Mouse (Mus musculus) neutrophil, adult 5-6 weeks (primary cell): ENCODE data around the gene Galnt16. TPM values are rescaled to one million over a fixed set of nuclear protein-coding genes. Genes with fewer than 3 reads are reported as not detected.

Experiments used
- ATAC-seq: fragments of 151-379, 151-347 bp; 2 replicates; pipeline ENCODE4 v1.8.0; 2017; ENCODE audit warnings: mild to moderate bottlenecking, moderate TSS enrichment; ENCODE audit not compliant: insufficient number of reproducible peaks, poor library complexity, low FRiP score, severe bottlenecking; ENCODE audit errors: extremely low read depth
- total RNA-seq: library from RNA; stranded (forward); fragments of 200-1000 nt; gene quantifications from 2 replicates; pipeline ENCODE4 v1.2.3, GENCODE M21; 2017

Gene Galnt16
- total RNA-seq, 1 experiment from 2014 or later, result not detected

DNA sequence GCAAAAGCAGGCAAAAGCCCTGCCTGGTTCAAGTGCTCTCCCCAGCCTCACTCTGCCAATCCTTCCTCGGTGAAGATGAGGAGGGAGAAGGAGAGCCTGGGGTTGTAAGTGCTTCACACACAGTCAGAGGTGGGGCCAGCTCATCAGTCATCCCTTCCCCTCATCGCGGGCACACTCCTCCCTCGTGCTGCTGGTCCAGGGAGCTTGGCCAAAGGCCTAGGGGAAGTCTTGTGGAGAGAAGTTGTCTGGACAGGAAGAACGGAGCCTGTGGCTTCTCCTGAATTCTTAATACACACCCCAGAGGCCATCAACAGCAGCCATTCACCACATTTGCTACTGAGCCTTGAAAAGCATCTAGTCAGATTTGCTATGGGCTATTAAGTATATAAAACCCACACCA lies 63.3 kb downstream of the Galnt16 start:
- ATAC-seq, result no peak

DNA sequence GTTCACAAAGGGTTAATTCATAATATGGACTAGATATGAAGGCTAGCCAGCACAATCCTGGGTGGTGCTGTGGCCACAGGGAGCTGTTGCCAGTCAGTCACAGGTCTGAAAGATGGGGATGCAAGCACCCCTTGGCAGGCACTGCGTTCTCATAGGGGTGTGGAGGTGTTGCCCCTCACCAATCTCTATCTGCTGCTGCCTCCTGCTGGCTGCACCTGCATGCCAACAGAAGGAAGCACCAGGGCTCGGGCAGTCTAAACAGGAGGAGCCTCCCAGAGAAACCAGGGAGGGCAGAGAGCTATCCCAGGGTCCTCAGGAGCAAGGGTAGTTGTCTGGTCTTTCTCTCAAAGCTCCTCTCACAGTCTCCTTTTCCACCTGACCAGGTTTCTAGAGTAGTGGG lies 66.9 kb downstream of the Galnt16 start:
- ATAC-seq, result no peak

DNA sequence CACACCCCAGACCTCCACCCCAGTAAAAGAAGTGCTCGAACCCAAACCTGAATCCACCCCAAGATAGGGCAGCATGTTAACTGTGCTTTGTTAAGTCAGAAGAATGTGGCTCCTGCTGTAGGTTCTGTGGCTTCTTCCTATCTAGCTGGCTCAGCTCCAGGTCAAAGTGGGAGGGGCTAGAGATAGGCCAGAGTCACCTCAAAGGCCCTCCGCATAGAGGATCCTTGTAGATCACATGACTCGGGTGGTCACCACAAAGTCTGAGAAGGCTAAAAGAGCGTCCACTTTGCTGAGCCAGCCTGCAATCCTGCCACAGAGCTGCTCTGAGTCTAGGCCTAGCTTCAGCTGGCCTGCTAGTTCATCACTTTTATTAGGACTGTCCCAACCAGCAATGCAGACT lies 76.1 kb downstream of the Galnt16 start:
- no peak for ATAC-seq

DNA sequence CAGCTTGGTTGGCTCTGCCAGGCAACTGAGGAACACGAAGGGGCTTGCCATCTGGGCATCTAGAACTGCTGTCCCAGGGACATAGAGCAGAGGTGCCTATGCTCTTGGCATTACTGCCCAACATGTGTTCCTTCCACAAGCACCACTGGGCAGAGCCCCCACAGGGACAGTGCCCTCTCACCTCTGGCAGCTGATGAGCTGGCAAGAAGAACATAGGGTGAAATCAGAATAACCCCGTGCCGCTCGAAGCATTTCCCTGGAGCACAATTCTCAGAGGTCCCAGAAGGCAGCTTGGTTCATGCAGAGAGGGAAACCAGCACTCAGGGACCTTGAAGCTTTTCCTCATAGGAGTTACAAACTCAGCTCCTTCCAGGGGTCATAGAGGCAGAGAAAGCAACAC lies 76.7 kb downstream of the Galnt16 start:
- ATAC-seq, result no peak

DNA sequence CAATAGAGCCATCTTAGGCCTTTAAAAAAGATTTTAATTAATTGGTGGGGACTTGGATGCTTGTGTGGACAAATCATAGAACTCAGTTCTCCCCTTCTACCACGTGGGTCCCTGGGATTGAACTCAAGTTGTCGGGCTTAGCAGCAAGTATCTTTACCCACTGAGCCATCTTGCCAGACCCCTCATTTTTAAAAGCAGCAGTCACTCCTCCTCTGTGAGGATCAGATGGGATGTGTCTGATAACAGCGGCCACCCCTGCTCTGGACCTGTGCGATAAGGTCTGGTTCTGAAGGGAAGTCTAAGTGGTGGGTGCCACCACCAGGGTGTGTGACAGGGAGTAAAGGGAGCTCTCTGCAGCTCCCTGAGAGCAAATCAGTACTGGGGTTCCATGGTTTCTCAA lies 77.5 kb downstream of the Galnt16 start:
- ATAC-seq, result no peak

DNA sequence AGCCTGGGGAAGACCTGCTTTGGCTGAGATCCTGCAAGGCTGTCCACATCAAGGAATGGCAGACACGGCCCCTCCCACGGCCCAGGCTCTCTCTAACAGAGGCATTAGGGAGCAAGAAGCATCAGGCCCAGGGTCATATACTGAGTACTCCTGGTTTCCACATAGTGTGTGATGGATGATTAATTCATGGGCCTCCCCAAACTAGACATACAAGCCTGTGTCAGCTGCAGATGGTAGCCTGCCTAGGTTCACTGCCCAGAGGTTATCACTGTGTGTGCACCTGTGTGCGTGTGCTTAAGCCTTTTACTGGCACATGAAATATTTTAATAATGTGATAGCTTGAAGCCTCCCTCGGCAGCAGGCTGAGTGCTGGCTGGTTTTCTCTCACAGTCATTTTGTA lies 77.9 kb downstream of the Galnt16 start:
- ATAC-seq, result no peak

DNA sequence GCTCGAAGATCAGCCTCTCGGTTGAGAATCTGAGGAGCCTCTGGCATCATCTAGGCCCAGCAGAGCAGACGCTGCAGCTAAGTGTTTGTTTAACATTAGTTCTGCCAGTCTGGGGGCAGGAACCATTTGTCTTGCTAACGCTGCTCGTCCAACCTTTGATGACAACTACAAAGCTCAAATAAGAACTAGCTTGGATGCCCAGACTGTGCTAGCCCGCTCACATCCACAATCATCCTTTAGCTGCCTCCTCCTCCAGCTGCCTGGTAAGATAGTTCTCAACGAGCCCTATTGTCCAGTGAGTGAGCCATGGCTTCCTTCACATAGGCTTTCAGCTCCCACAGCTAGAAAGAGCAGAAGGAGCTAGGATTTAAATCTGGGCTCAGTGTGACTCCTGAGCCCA lies 80.2 kb downstream of the Galnt16 start:
- no peak for ATAC-seq

DNA sequence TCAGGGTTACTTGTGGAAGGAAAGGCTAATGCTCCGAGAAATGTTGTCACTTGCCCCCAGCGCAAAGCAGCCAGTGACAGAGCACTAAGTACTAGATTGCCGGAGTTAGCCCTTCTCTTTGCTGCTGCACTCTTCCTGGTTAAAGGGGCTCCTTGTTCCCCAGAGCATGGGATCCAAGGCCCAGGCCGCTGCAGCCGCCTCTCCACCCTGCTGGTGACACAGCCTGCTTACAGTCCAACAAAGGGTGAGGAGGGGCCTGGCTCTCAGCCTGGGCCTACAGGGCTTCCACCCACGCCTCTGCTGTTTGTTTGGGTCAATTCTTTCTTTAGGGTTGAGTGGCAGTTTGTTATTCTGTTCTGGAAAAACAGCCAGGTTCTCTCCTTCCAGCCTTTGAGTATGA lies 80.7 kb downstream of the Galnt16 start:
- no peak for ATAC-seq

DNA sequence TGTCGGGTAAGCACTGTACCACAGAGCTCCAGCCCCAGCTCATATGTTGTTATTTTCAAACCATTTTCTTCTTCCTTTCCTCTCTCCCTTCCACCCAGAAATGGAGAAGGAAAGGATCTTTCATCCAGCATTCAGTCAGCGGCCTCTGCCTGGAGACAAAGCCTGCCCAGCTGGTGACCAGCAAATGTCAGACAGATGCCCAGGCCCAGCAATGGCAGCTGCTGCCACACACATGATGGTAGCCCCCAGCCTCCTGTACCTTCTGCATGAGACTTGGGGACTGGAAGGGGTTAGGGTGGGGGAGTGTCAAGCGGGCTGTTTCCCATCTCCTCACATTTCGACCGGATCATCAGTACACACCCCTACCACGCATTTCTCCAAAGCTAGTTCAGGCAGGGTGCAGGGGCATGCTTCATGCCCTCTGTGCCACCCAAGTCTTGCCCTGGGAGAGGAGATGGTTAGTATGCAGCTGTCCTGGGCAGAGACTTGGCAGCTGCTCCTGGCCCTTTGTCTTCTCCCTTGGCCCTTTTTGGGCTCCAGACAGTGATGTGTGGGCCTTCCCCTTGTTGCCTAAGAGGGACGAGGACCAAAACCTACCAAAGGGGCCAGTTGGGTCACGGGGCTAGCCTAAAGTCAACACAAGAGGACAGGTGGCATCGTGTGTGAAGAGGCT lies 83.7 kb downstream of the Galnt16 start:
- no peak for ATAC-seq

DNA sequence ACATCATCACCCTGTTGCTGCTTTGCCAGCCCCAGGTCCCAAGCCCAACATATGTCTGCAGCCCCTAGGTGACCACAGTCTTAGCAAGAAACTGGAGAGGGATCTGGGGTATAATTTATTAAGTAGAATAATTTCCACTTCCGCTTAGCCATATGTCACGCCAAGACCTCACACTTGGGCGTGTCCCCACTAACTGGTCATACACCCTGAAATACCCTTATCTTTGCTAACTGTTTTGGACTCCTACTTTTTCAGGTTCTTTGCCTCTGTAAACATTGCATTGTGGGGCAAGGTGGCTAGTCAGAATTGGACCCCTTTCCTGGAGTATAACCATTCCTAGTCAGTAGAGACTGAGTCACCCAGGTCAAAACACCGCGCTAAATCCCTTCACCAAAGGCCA lies 84.4 kb downstream of the Galnt16 start:
- ATAC-seq, result no peak

DNA sequence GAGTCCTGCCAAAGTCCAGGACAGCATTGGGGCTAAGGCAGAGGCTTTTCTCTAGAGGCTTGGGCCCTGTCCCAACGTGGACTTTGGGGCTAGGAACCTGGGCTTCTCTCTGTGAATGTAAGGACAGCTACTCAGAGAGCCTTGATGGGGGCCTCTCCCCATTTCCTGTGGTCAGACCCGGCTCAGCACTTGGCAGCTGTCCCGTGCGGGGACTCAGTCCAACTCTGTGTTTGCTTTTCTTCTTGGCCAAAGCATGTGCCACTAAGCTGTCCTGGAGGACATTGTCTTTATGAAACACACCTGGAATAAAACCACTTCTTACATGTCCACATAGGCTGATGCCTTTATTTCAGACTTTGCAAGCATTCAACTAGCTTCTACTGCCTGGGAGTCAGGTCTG lies 85.5 kb downstream of the Galnt16 start:
- no peak for ATAC-seq

DNA sequence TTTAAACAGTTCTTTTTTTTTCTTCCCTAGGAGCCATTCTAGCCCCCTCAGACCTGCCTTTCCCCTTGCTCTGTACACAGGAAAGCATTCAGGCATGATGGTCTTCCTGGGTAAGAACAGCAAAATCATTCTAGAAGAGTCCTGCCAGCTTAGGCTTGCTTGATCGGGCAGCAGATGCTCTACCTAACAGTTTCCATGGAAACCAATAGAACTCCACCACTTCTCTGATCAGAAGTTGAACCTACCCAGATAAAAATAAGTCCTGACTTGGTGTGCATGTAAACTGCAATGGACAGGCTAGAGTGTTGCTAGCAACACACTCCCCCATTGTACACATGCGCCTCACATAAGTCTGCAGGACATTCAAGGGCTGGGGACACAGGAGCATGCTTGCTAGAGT lies 86.1 kb downstream of the Galnt16 start:
- no peak for ATAC-seq

DNA sequence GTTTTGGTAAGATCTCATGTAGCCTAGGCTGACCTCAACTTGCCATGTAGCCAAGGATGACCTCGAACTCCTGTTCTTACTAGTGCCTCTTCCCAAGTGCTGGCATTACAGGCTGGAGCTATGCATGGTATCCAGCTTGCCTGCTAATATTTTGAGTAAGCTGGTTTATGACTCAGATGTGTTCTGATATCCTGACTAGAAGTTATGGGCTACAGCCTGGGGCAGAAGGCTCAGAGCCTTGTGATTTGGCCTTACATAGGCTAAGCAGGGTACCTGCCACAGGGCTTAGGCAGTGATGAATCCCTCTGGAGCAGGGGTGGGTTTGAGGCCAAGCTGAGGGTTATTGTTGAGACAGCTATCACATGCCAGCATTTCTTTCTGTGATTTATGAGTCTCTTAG lies 90.5 kb downstream of the Galnt16 start:
- no peak for ATAC-seq

DNA sequence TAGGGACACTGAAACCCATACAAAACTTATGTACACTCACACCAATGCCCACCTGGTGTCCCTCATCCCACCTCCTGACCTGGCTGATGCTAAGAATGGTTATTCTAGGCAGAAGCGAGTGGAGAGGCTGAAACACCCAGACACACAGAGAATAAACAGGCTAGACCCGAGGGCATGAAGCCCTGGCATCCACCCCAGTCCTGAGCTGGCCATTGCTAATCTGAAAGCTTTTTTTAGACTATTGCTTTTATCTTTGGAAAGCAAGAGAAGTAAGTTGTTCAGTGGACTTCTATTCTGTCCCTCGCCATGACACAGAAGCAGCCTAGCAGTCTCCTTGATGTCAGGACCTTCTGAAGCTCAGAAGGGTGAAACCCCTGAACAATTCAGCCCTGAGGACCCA lies 91.9 kb downstream of the Galnt16 start:
- ATAC-seq, result no peak

DNA sequence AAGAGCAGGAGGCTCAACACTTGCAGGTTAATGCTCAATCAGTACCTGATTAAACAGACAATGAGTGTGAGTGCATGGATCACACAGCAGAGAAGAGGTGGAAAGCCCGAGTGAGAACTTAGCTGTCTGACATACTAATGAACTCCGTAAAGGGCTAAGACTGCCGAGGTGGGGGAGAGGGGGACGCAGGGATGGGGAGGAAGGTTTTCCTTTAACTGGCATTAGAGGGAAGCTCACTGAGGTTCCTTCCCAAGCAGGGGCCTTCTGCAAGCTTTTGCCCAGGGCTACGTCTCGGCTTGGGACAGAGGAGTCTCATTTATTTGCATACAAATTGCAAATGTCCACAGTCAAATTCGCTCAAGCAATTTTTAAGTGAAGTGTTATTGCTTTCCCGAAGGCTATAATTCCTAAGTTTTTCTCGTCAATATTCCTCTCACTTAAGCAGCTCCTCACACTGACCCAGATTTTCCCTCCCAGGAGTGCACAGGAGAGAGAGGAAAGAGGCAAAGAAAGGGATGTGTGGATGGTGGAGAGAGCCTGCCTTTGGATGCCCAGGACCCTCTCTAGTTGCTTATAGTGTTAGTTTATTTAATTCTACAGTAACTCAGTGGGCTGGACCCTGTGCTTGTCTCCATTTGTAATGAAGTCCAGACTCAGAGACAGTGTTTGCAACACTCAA lies 94.2 kb downstream of the Galnt16 start:
- no peak for ATAC-seq

DNA sequence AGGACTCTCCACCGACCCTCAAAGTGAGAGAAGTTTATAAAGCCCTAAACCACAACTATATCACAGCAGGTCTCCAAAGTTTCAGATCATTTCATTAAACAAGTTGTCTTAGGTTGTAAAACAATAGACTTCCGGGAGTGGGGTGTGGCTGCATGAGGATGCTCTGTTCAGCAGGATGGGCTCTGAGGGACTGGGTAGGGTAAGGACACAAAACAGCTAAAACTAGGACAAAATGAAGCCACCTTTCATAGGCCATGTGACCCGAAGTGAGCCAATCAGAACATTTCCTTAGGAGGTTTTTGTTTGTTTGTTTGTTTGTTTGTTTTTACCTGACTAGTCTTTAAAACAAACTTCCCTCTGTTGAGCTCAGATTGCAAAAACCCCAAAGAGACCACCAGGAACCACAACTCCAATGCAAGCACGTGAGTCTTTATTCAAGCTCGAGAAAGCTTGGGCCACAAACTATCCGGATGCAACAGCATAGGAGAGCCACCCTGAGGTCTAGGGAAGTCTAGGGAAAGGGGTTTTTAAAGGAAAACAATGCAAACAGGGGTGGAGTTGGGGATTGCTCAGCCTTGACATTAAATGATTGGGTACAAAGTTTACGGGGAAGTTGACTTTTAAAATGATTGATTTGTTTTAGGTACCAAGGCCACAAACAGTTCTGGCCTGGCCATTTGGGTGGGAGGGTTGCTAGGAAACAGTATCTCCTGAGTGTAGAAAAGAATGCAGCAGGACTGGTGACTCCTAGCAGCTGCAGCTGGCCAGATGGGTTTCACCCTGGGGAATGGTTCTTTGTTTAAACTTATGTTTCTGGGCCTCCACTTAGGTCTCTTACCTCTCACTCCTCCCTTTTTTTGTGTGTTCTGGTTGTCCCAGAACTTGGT lies 97.5 kb downstream of the Galnt16 start:
- ATAC-seq, result no peak

DNA sequence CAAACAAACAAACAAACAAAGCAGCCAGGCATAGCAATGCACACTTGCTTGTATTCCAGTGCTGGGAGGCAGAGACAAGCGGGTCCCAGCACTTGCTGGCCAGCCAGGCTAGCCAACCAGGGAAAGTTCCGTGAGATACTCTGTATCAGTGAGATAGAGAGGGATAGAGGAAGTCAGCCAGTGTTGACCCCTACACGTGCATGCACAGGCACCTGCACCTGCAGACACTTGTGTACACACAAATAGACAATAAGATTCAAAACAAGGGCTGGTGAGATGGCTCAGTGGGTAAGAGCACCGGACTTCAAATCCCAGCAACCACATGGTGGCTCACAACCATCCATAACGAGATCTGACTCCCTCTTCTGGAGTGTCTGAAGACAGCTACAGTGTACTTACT lies 102.4 kb downstream of the Galnt16 start:
- ATAC-seq, result no peak

DNA sequence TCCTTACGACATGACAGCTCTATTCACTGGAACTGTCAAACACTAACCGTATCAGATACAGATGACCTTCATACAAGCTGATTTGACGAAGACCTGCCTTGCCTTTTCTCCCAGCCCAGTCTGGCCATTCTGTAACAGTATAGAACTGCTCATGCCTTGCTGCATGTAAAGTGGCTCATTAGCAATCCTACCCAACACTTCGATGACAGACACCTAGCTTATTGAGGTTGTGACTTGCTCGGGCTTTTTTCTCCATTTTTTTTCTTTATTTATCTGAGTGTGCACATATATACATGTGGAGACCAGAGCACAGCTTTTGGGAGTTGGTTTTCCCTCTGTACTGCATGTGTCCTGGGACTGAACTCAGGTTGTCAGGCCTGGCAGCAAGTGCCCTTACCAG lies 113.7 kb downstream of the Galnt16 start:
- ATAC-seq, result no peak

DNA sequence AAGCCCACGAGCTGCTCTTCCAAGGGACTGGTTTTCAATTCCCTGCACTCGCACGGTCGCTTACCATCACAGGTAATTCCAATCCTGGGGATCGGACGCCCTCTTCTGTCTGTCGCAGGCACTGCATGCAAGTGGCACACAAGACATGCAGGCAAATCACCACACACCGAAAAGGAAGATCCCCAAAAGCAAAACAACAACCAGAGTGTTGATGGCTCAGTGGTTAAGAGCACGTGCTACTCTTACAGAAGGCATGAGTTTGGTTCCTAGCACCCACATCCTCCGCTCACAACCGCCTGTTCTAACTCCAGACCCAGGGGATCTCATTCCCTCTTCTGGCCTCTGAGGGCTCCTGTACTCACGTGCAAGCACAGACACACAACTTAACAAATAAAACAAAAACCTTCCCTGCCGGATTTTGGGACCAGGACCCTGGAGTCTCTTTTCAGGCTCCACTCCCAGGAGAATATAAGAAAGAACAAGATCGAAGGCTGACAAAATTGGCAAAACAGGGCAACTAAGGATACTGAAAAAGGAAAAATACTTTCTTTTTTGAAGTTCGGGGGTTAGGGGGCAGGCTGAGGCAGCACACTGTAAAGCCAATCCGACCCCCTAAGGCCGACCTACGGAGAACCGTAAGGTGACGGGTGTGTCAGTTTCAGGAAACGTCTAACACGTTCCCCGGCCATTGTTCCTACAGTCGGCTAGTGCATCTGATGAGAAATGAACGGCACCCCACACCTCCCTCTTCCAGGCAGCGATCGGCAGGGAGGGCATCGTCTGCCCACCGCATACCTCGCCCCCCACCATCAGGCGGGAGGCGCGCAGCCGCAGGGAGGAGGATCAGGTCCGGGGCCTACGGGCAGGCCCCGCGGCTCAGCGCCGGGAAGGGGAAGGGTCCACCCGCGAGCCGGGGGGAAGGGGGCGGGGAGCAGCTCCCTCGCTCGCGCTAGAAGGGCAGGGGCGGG lies 124.9 kb downstream of the Galnt16 start:
- peak; percentile 23; the same call in 1 of the 2 replicates for ATAC-seq
